Mouse (Mus musculus) heart, postnatal 25 days (tissue): ENCODE data around the gene Kcnmb3. TPM values are rescaled to one million over a fixed set of nuclear protein-coding genes. Genes with fewer than 3 reads are reported as not detected.
"Not testable (repeated sequence)": the region's sequence is repeated elsewhere in the genome, so short reads cannot be mapped to it uniquely, and the experiment has no call there.

Experiments
- DNase-seq: peaks from one replicate; pipeline ENCODE4 v3.0.0; 2022; ENCODE audit warnings: low spot score
- intact Hi-C: fragments of 180-260 bp; cut with DNase I; formaldehyde crosslinking; loops from one replicate; pipeline ENCODE4 v1.15.1; 2025
- total RNA-seq, 2 experiments: library from RNA; stranded (reverse); gene quantifications; 2 replicates each; pipeline ENCODE4 v1.2.3; 2021

Kcnmb3 gene
- total RNA-seq, 2 experiments from 2014 or later, result 0.29 TPM; not detected in 1

DNA sequence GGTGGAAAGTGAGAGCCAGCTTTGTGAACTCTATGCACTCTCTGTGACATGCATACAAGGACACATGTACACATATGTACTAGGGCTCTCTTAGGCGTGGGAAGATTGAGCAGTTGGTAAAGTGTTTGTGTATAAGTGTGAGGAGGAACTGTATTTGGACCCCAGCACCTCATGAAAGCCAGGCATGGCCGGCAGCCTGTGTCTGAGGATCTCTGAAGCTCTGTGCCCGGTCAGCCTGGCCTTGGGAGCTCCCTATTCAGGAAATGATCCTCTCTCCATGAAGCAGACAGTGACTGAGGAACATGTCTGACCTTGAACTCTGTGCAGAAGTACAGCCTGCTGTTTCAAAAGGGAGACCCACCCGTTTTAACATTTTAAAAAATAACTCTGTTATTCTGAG lies 53.3 kb downstream of the Kcnmb3 start:
- DNase-seq, result no peak
- intact Hi-C loops, result no loop called here

DNA sequence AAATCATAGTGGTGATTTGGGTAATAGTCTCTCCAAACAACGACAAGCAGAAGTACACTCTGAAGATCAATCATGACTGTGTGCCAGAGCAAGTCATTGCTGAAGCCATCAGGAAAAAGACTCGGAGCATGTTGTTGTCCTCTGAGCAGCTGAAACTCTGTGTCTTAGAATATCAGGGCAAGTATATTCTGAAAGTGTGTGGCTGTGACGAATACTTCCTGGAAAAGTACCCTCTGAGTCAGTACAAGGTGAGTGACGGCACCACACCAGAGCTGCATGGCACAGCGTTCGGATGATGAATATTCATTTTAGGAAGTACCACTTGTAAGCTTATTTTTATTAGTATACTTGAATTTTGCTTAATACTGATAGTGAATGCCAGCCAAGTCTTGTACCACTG lies 54.2 kb downstream of the Kcnmb3 start:
- DNase-seq, result no peak
- intact Hi-C loops, result no loop called here

DNA sequence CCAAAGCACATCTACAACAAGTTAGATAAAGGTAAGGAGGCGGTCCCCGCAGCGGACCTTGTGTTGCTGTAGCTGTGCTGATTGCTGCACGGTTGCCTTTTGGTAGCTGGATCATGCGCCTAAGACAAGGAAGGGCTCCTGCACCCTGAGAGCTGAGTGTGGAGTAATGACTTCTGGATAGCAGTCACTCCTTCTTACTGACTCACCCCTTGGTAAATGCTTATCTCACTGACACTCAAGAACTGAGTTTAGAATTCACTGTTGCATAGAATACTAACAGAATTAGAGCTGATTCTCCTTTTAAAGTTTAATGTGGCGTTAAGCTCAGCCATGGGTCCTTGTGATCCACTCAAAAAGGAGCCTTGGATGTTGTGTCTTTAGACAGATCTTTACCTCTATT lies 54.7 kb downstream of the Kcnmb3 start:
- intact Hi-C loops, result no loop called here
- no peak for DNase-seq

DNA sequence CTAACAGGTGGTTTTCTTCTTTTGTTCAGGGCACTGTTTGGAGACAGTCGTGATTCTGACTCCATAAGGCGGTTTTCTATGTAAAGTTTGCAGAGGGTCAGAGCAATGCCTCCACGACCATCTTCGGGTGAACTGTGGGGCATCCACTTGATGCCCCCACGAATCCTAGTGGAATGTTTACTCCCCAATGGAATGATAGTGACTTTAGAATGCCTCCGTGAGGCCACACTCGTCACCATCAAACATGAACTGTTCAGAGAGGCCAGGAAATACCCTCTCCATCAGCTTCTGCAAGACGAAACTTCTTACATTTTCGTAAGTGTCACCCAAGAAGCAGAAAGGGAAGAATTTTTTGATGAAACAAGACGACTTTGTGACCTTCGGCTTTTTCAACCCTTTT lies 55.9 kb downstream of the Kcnmb3 start:
- no peak for DNase-seq
- intact Hi-C loops, result no loop called here

DNA sequence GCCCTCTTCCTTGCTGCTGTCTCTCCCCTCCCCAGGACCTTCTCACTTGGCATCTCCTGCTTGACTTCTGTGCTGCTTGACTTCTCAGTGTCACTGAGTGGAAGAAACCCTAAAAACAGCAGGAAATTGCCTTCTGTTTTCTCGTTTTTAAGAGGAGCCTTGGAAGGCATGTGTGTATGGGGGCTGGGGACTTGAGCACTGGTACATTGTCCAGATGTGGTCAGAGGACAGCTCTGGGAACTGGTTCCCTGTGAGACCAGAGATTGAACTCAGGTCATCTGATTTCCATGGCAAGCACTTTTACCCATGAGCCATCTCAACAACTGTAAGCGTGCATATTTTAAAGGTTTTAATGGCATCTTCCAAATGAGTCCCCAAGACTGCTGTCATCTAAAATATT lies 58.0 kb downstream of the Kcnmb3 start:
- intact Hi-C loops, result loop anchor here (5.0 kb wide), 2 partner anchors 37 to 58 kb away; partner anchors contain the start of genes Kcnmb3 and Pik3ca
- no peak for DNase-seq

DNA sequence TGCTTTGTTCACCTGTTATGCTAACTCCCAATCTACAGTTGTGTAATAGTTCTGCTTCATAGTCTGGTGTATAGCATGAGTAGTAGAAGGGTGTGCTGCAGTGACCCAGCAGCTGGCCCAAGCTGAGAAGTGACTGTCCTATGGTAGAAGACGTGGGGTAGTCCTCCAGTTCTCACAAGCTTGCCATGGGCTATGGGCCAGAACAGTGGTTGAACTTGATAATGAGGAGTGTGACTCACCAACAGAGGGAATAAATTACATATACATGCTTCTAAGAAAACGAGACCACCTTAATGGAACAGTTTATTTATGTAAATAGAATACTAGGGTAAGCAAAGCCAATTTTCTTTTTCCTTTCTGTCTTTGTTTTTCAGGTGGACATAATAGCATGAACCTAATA lies 61.6 kb downstream of the Kcnmb3 start:
- intact Hi-C loops, result loop anchor here (5.0 kb wide), 2 partner anchors 33 to 62 kb away; partner anchors contain the start of genes Kcnmb3 and Pik3ca
- no peak for DNase-seq

DNA sequence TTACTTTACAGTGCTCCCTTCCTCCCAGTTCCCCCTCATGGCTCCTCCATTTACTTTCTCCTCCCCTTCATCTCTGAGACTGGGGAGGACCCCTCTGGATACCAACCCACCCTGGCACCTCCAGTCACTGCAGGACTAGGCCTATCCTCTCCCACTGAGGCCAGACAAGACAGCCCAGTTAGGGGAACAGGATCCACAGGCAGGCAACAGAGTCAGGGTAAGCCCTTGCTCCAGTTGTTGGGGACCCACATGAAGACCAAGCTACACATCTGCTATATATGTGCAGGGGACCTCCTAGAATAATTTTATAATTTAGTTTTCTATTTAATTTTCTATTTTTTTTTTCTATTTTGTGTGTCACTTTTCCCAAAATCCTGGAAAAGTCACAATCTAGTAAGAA lies 62.7 kb downstream of the Kcnmb3 start:
- intact Hi-C loops, DNase-seq: not testable (repeated sequence)

DNA sequence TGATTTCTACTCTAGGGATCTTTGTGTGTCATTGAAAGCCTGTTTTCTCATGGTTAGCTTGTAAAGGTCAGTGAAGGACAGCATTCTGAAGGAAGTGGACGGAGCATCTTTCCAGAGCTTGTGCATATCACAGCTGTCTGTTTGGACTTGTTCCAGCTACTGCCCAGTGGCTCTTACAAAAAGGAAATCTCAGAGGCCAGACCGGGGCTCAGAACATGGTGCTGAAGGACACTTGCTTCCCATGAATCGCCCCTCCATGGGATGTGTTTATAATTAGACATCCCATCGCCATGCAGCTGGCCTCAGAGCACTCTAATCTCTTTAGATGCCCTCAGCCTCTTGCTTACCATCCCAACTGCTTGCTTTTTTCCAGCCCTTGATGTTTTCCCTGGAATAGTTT lies 63.1 kb downstream of the Kcnmb3 start:
- DNase-seq, result peak; percentile 29
- intact Hi-C loops, result no loop called here

DNA sequence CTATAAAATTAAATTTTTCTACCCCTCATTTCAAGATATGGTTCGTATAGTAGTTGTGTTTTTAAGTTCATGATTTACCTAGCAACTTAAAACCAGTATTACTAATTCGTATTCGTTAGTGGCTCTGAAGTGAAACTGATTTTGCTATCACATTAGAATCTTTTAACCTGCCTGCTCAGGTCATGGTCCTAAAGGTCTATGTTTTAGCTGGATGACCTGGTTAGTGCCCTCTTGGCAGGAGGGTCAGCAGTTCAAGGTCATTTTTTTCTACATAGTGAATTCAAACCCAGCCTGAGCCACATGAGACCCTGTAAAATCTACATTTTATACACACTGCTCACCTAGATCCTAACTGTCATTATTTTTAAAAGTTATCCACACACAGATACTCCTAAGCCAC lies 63.7 kb downstream of the Kcnmb3 start:
- no peak for DNase-seq
- intact Hi-C loops, result no loop called here

DNA sequence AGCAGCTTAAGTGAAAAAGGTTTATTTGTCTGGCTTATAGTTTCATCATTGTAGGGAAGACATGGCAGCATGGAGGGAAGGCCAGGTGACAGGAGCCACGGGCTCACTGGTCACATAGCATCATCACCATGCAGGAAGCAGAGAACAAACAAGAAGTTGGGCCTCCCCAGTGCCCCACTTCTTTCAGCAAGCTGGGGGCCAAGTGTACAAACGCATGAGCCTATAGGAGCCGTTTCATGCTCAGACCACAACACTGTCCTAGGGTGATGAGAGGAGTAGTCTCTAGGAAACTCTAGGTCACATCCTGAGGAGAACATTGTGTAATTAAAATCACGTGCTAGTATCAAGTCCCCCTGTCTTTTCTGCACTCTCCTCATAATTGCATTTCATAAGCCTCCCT lies 64.3 kb downstream of the Kcnmb3 start:
- intact Hi-C loops, result no loop called here
- no peak for DNase-seq

Other genes starting within 250 kb of the Kcnmb3 start
- 1 to 10 TPM; 6.2 to 7.0 TPM for gene Zmat3, start 126.2 kb downstream of the Kcnmb3 start, total RNA-seq
- 10 to 100 TPM; 45.8 to 54.2 TPM for gene Pik3ca, start 94.6 kb downstream of the Kcnmb3 start, total RNA-seq
- 10 to 100 TPM; 21.0 to 21.7 TPM for gene Zfp639, start 18.0 kb upstream of the Kcnmb3 start, total RNA-seq
- 100 to 1,000 TPM; 434 to 472 TPM for gene Mfn1, start 37.2 kb upstream of the Kcnmb3 start, total RNA-seq
- gene Gnb4, start 124.4 kb upstream of the Kcnmb3 start, total RNA-seq, result 10 to 100 TPM; 13.9 to 18.5 TPM
- gene Actl6a, start 214.1 kb upstream of the Kcnmb3 start, total RNA-seq, result 10 to 100 TPM; 22.3 to 22.6 TPM
- 100 to 1,000 TPM; 874 to 922 TPM for gene Ndufb5, start 244.8 kb upstream of the Kcnmb3 start, total RNA-seq
- gene Mrpl47, start 245.4 kb upstream of the Kcnmb3 start, total RNA-seq, result 10 to 100 TPM; 37.4 to 38.7 TPM